Mouse (Mus musculus) embryonic facial prominence, embryonic 13.5 days (tissue): ENCODE results near the gene Csrp1. TPM values are rescaled to one million over a fixed set of nuclear protein-coding genes. Genes with fewer than 3 reads are reported as not detected.

Source experiments
- ATAC-seq: fragments of 200-750 bp; cut with Nextera tagmentation; 2 replicates; pipeline ENCODE4 v1.8.0; 2017; ENCODE audit warnings: low read depth; ENCODE audit not compliant: insufficient number of reproducible peaks, insufficient read depth, low FRiP score, low TSS enrichment
- H3K27ac ChIP-seq: fragments of 300-500 bp; sonication (generic); 2 replicates; pipeline ENCODE4 v1.5.1; 2015; ENCODE audit warnings: moderate library complexity, mild to moderate bottlenecking, inconsistent platforms
- H3K27me3 ChIP-seq: fragments of 300-500 bp; sonication (generic); 2 replicates; pipeline ENCODE4 v1.6.1; 2015; ENCODE audit warnings: mild to moderate bottlenecking, inconsistent platforms
- H3K36me3 ChIP-seq: fragments of 300-500 bp; sonication (generic); 2 replicates; pipeline ENCODE4 v1.6.1; 2015; ENCODE audit warnings: mild to moderate bottlenecking, inconsistent platforms
- H3K4me1 ChIP-seq: fragments of 300-500 bp; sonication (generic); 2 replicates; pipeline ENCODE4 v1.6.1; 2015; ENCODE audit warnings: inconsistent platforms
- H3K4me2 ChIP-seq: fragments of 300-500 bp; sonication (generic); 2 replicates; pipeline ENCODE4 v1.6.1; 2015; ENCODE audit warnings: moderate library complexity, mild to moderate bottlenecking, inconsistent platforms
- H3K4me3 ChIP-seq: fragments of 300-500 bp; sonication (generic); 2 replicates; pipeline ENCODE4 v1.5.1; 2015; ENCODE audit warnings: mild to moderate bottlenecking, inconsistent platforms
- H3K9ac ChIP-seq: fragments of 300-500 bp; sonication (generic); 2 replicates; pipeline ENCODE4 v1.6.1; 2015; ENCODE audit warnings: mild to moderate bottlenecking, inconsistent platforms
- H3K9me3 ChIP-seq: fragments of 300-500 bp; sonication (generic); 2 replicates; pipeline ENCODE4 v1.6.1; 2016; ENCODE audit warnings: inconsistent platforms
- WGBS: fragments of 180-500 bp; shearing (Covaris S2); methylation state at CpG from one replicate; pipeline ENCODE4 v1.1.7; 2015; ENCODE audit warnings: mixed read lengths; 5-methylcytosine and 5-hydroxymethylcytosine counted together
- polyA plus RNA-seq: library from polyadenylated mRNA; unstranded; fragments of >200 nt; fragmentation: Nextera tagmentation; extraction: Ambion mirVana; gene quantifications from 2 replicates; pipeline ENCODE4 v1.2.1, GENCODE M21; 2015

Csrp1 gene
- polyA plus RNA-seq, 1 experiment from 2014 or later, result 77.0 TPM

- Histone ChIP-seq H3K4me1 (peaks cover 62% of the 10 kb centered on the region), H3K4me2 (no peak overlapping the region), H3K27me3 (no peaks in the 10 kb centered on the region), H3K4me3 (no peak overlapping the region), H3K9ac (no peak overlapping the region), H3K27ac (no peak overlapping the region), H3K9me3 (no peaks in the 10 kb centered on the region), H3K36me3 (peaks cover 2% of the 10 kb centered on the region)
- no peak for ATAC-seq
- WGBS, result 40% methylated on average over 9 of the region's 9 CpGs
These were observed 43.8 kb downstream of the Csrp1 start for GRCm38 (mm10) chr1:135763503-135764205.

- Histone ChIP-seq H3K4me1 (peaks cover 66% of the 10 kb centered on the region), H3K27ac (no peak overlapping the region), H3K9me3 (no peaks in the 10 kb centered on the region), H3K36me3 (peaks cover 8% of the 10 kb centered on the region), H3K4me2 (no peak overlapping the region), H3K27me3 (no peaks in the 10 kb centered on the region), H3K4me3 (no peak overlapping the region), H3K9ac (no peak overlapping the region)
- WGBS, result 30% methylated on average over 2 of the region's 2 CpGs
- ATAC-seq, result no peak
These were observed 44.3 kb downstream of the Csrp1 start for GRCm38 (mm10) chr1:135764206-135764528.

- Histone ChIP-seq H3K36me3 (peaks cover 15% of the 10 kb centered on the region), H3K4me1 (peaks cover 65% of the 10 kb centered on the region), H3K4me3 (peak within 1 kb of the TSS; percentile 81), H3K9me3 (no peaks in the 10 kb centered on the region), H3K27me3 (no peaks in the 10 kb centered on the region), H3K4me2 (peak within 1 kb of the TSS; percentile 87), H3K27ac (peak within 1 kb of the TSS; percentile 96), H3K9ac (peak within 1 kb of the TSS; percentile 95)
- WGBS, result under 1% methylated on average over 79 of the region's 90 CpGs
- ATAC-seq, result peak; percentile 85
These were observed 46.1 kb downstream of the Csrp1 start, which contains the start of gene Phlda3 for GRCm38 (mm10) chr1:135765645-135766591. Phlda3 (plus strand) TSS chr1:135766119.

GRCm38 (mm10) chr1:135766592-135767306, 46.9 kb downstream of the Csrp1 start:
- peak overlapping the region; percentile 81 for H3K4me3 ChIP-seq
- no peaks in the 10 kb centered on the region for H3K9me3 ChIP-seq
- peak overlapping the region; percentile 95 for H3K9ac ChIP-seq
- WGBS, result 13% methylated on average over 30 of the region's 30 CpGs
- H3K4me1 ChIP-seq, result peaks cover 69% of the 10 kb centered on the region
- H3K36me3 ChIP-seq, result peaks cover 15% of the 10 kb centered on the region
- peak overlapping the region; percentile 87 for H3K4me2 ChIP-seq
- H3K27ac ChIP-seq, result peak overlapping the region; percentile 96
- no peaks in the 10 kb centered on the region for H3K27me3 ChIP-seq
- ATAC-seq, result no peak; the same call in 1 of the 2 replicates

GRCm38 (mm10) chr1:135767324-135767890, 47.5 kb downstream of the Csrp1 start:
- 61% methylated on average over 4 of the region's 4 CpGs for WGBS
- 0 out of 2 replicates have a peak overlapping the region, but pooled peaks have one; percentile 96 for H3K27ac ChIP-seq

GRCm38 (mm10) chr1:135768400-135768799, 48.5 kb downstream of the Csrp1 start:
- peaks cover 74% of the 10 kb centered on the region for H3K4me1 ChIP-seq
- 92% methylated on average over 2 of the region's 2 CpGs for whole genome bisulfite sequencing
- no peak for ATAC-seq
- H3K27me3 ChIP-seq, result no peaks in the 10 kb centered on the region
- no peak overlapping the region for H3K9ac ChIP-seq
- 0 out of 2 replicates have a peak overlapping the region, but pooled peaks have one; percentile 9 for H3K4me3 ChIP-seq
- H3K36me3 ChIP-seq, result peaks cover 15% of the 10 kb centered on the region
- H3K27ac ChIP-seq, result no peak overlapping the region
- H3K9me3 ChIP-seq, result no peaks in the 10 kb centered on the region
- peak overlapping the region; percentile 87 for H3K4me2 ChIP-seq

More at GRCm38 (mm10) chr1:135767324-135767890, 47.5 kb downstream of the Csrp1 start:
- H3K36me3 ChIP-seq, result peaks cover 15% of the 10 kb centered on the region
- H3K4me3 ChIP-seq, result peak overlapping the region; percentile 81
- H3K4me2 ChIP-seq, result peak overlapping the region; percentile 87
- no peaks in the 10 kb centered on the region for H3K27me3 ChIP-seq
- peak overlapping the region; percentile 95 for H3K9ac ChIP-seq
- peaks cover 74% of the 10 kb centered on the region for H3K4me1 ChIP-seq
- ATAC-seq, result no peak
- H3K9me3 ChIP-seq, result no peaks in the 10 kb centered on the region

GRCm38 (mm10) chr1:135770237-135770636, 50.4 kb downstream of the Csrp1 start:
- peak overlapping the region; percentile 73; the same call in 1 of the 2 replicates for H3K27ac ChIP-seq
- WGBS, result 52% methylated on average over 7 of the region's 7 CpGs
- no peak overlapping the region for H3K9ac ChIP-seq
- no peak overlapping the region for H3K4me3 ChIP-seq
- H3K9me3 ChIP-seq, result no peaks in the 10 kb centered on the region
- H3K36me3 ChIP-seq, result peaks cover 15% of the 10 kb centered on the region
- ATAC-seq, result no peak
- no peaks in the 10 kb centered on the region for H3K27me3 ChIP-seq
- no peak overlapping the region; the same call in 1 of the 2 replicates for H3K4me2 ChIP-seq
- peaks cover 59% of the 10 kb centered on the region for H3K4me1 ChIP-seq

- peak overlapping the region; percentile 49; the same call in 1 of the 2 replicates for H3K9ac ChIP-seq
- WGBS, result 49% methylated on average over 12 of the region's 12 CpGs
- H3K4me1 ChIP-seq, result peaks cover 54% of the 10 kb centered on the region
- H3K4me3 ChIP-seq, result no peak overlapping the region
- ATAC-seq, result no peak
- peak overlapping the region; percentile 73 for H3K27ac ChIP-seq
- H3K36me3 ChIP-seq, result peaks cover 15% of the 10 kb centered on the region
- peak overlapping the region; percentile 26 for H3K4me2 ChIP-seq
- H3K27me3 ChIP-seq, result no peaks in the 10 kb centered on the region
- H3K9me3 ChIP-seq, result no peaks in the 10 kb centered on the region
These were observed 51.2 kb downstream of the Csrp1 start for GRCm38 (mm10) chr1:135770896-135771572.

- Histone ChIP-seq H3K4me2 (peak overlapping the region; percentile 26), H3K9me3 (no peaks in the 10 kb centered on the region), H3K27me3 (no peaks in the 10 kb centered on the region), H3K4me3 (no peak overlapping the region), H3K27ac (peak overlapping the region; percentile 73), H3K36me3 (peaks cover 15% of the 10 kb centered on the region), H3K9ac (0 out of 2 replicates have a peak overlapping the region, but pooled peaks have one; percentile 49), H3K4me1 (peaks cover 54% of the 10 kb centered on the region)
- no peak for ATAC-seq
- WGBS, result 56% methylated on average over 8 of the region's 8 CpGs
These were observed 51.7 kb downstream of the Csrp1 start for GRCm38 (mm10) chr1:135771573-135771970.

GRCm38 (mm10) chr1:135776596-135776995, 56.7 kb downstream of the Csrp1 start:
- Histone ChIP-seq H3K4me3 (no peak overlapping the region), H3K4me1 (peaks cover 30% of the 10 kb centered on the region), H3K9me3 (no peaks in the 10 kb centered on the region), H3K27me3 (no peaks in the 10 kb centered on the region), H3K9ac (no peak overlapping the region), H3K27ac (no peak overlapping the region), H3K4me2 (no peak overlapping the region), H3K36me3 (no peaks in the 10 kb centered on the region)
- ATAC-seq, result no peak
